Mouse (Mus musculus): Measurements from ENCODE around the gene Gapvd1. TPM values are rescaled to one million over a fixed set of nuclear protein-coding genes. Genes with fewer than 3 reads are reported as not detected.
"Not testable (repeated sequence)": the region's sequence is repeated elsewhere in the genome, so short reads cannot be mapped to it uniquely, and the experiment has no call there.

Gapvd1 gene
- polyA plus RNA-seq, 1 experiment from 2014 or later, result 79.7 TPM

DNA sequence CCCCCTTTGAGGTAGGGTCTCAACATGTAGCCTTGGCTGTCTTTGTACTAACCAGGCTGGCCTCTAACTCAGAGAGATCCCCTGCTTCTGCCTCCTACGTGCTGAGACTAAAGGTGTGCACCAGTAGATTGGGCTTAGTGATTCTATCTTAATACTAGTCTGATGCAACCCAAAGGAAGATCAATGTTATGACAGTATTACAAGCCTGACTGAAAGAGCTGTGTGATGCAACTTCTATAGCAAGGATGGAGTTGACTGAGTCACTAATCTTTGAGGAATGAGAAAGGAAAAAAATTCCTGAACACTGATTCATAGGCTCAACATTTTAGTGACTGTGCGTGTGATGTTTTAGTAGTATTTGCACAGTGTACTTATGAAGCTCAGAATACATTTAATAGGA, 15.0 kb upstream of the Gapvd1 start:
- no peak for ATAC-seq (ENCODE audit: insufficient number of reproducible peaks, low FRiP score, low TSS enrichment, low read depth)
- peaks cover 27% of the 10 kb centered on the region for H3K4me1 ChIP-seq
- H3K36me3 ChIP-seq, result peaks cover 17% of the 10 kb centered on the region
- no peaks in the 10 kb centered on the region for H3K9me3 ChIP-seq (replicated peaks)
- H3K4me2 ChIP-seq (replicated peaks), result no peak overlapping the region
- 0 out of 2 replicates have a peak overlapping the region, but pooled peaks have one; percentile 66 for H3K4me3 ChIP-seq (replicated peaks)
- no peak overlapping the region for H3K9ac ChIP-seq
- no peaks in the 10 kb centered on the region for H3K27me3 ChIP-seq
- H3K27ac ChIP-seq (replicated peaks), result no peak overlapping the region
- WGBS, result 80% methylated on average over 2 of the region's 2 CpGs

DNA sequence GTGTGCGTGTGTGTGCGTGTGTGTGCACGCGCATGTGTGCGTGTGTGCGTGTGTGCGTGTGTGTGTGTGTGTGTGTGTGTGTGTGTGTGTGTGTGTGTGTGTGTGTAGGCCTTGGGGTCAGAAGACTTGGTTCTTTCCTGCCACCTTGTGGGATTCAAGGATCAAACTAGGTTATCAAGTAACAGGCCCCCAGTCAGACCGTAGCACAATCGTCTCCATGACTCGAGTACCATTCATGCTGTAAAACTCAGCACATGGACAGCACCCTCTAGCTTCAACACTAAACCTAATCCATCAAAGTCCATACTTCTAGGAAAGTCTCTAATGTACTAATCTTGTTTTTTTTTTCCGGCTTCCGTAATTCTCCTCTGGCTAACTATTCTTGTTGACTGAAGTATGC, 9.8 kb upstream of the Gapvd1 start:
- H3K4me2 ChIP-seq (replicated peaks), result no peak overlapping the region
- H3K4me1 ChIP-seq, result no peaks in the 10 kb centered on the region
- H3K36me3 ChIP-seq, result no peaks in the 10 kb centered on the region
- ATAC-seq (ENCODE audit: insufficient number of reproducible peaks, low FRiP score, low TSS enrichment, low read depth), result no peak
- no peaks in the 10 kb centered on the region for H3K27me3 ChIP-seq
- no peak overlapping the region for H3K9ac ChIP-seq
- H3K9me3 ChIP-seq (replicated peaks), result no peaks in the 10 kb centered on the region
- H3K4me3 ChIP-seq (replicated peaks), result no peak overlapping the region
- 89% methylated on average over 5 of the region's 12 CpGs for WGBS
- no peak overlapping the region for H3K27ac ChIP-seq (replicated peaks)

GRCm38 (mm10) chr2:34762872-34763271, 7.8 kb upstream of the Gapvd1 start:
- H3K4me3 ChIP-seq (replicated peaks), result no peak overlapping the region
- 51% methylated on average over 2 of the region's 2 CpGs for WGBS
- no peak for ATAC-seq (ENCODE audit: insufficient number of reproducible peaks, low FRiP score, low TSS enrichment, low read depth)

DNA sequence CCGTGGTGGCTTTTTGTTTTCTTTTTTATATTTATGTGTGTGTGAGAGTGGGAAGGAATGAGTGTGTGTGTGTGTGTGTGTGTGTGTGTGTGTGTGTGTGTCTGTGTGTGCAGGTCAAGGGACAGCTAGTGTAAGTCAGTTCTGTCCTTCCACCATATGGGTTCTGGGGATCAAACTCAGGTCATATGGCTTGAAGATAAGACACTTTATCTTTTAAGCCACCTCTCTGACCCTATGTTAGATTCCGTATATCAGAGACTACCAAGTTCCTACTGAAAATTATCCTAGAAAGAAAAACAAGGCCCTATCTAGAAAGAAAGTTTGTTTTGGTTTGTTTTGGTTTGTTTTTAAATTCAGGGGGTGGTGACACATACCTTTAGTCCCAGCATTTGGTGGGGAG, 7.1 kb upstream of the Gapvd1 start:
- no peak overlapping the region for H3K27ac ChIP-seq (replicated peaks)
- no peaks in the 10 kb centered on the region for H3K4me1 ChIP-seq
- H3K9ac ChIP-seq, result no peak overlapping the region
- no peak overlapping the region for H3K4me3 ChIP-seq (replicated peaks)
- H3K36me3 ChIP-seq, result no peaks in the 10 kb centered on the region
- no peak for ATAC-seq (ENCODE audit: insufficient number of reproducible peaks, low FRiP score, low TSS enrichment, low read depth)
- no peaks in the 10 kb centered on the region for H3K27me3 ChIP-seq
- no peaks in the 10 kb centered on the region for H3K9me3 ChIP-seq (replicated peaks)
- no peak overlapping the region for H3K4me2 ChIP-seq (replicated peaks)
- 83% methylated on average over 2 of the region's 2 CpGs for WGBS

More at GRCm38 (mm10) chr2:34762872-34763271, 7.8 kb upstream of the Gapvd1 start:
- Histone ChIP-seq H3K27ac (replicated peaks) (no peak overlapping the region), H3K9ac (no peak overlapping the region), H3K4me1 (no peaks in the 10 kb centered on the region), H3K36me3 (no peaks in the 10 kb centered on the region), H3K27me3 (no peaks in the 10 kb centered on the region), H3K9me3 (replicated peaks) (no peaks in the 10 kb centered on the region), H3K4me2 (replicated peaks) (no peak overlapping the region)

- not testable (repeated sequence) for ATAC-seq (ENCODE audit: insufficient number of reproducible peaks, low FRiP score, low TSS enrichment, low read depth); H3K4me3 ChIP-seq (replicated peaks); H3K9me3 ChIP-seq (replicated peaks); H3K36me3 ChIP-seq; H3K9ac ChIP-seq; H3K27me3 ChIP-seq; H3K4me2 ChIP-seq (replicated peaks); H3K27ac ChIP-seq (replicated peaks); H3K4me1 ChIP-seq
- 87% methylated on average over 5 of the region's 5 CpGs for WGBS
Measured at GRCm38 (mm10) chr2:34761272-34761671, 6.2 kb upstream of the Gapvd1 start.

- ATAC-seq (ENCODE audit: insufficient number of reproducible peaks, low FRiP score, low TSS enrichment, low read depth), result no peak
- no peak overlapping the region for H3K27ac ChIP-seq (replicated peaks)
- no peak overlapping the region for H3K9ac ChIP-seq
- no peaks in the 10 kb centered on the region for H3K27me3 ChIP-seq
- H3K4me1 ChIP-seq, result peaks cover 8% of the 10 kb centered on the region; the same call in 1 of the 2 replicates
- WGBS, result 73% methylated on average over 1 of the region's 1 CpGs
- no peak overlapping the region for H3K4me3 ChIP-seq (replicated peaks)
- no peak overlapping the region for H3K4me2 ChIP-seq (replicated peaks)
- H3K9me3 ChIP-seq (replicated peaks), result no peaks in the 10 kb centered on the region
- H3K36me3 ChIP-seq, result no peaks in the 10 kb centered on the region
Measured at GRCm38 (mm10) chr2:34757341-34757740, 2.3 kb upstream of the Gapvd1 start.

- under 1% methylated on average over 106 of the region's 106 CpGs for WGBS
- H3K4me1 ChIP-seq, result peaks cover 11% of the 10 kb centered on the region
- H3K27me3 ChIP-seq, result no peaks in the 10 kb centered on the region
- peak overlapping the region; percentile 90 for H3K9ac ChIP-seq
- H3K4me2 ChIP-seq (replicated peaks), result peak overlapping the region; percentile 62
- H3K9me3 ChIP-seq (replicated peaks), result no peaks in the 10 kb centered on the region
- no peaks in the 10 kb centered on the region for H3K36me3 ChIP-seq
- H3K27ac ChIP-seq (replicated peaks), result peak overlapping the region; percentile 88
- ATAC-seq (ENCODE audit: insufficient number of reproducible peaks, low FRiP score, low TSS enrichment, low read depth), result peak; percentile 95
- peak overlapping the region; percentile 93 for H3K4me3 ChIP-seq (replicated peaks)
Measured at GRCm38 (mm10) chr2:34753811-34754550, 1.1 kb downstream of the Gapvd1 start.

DNA sequence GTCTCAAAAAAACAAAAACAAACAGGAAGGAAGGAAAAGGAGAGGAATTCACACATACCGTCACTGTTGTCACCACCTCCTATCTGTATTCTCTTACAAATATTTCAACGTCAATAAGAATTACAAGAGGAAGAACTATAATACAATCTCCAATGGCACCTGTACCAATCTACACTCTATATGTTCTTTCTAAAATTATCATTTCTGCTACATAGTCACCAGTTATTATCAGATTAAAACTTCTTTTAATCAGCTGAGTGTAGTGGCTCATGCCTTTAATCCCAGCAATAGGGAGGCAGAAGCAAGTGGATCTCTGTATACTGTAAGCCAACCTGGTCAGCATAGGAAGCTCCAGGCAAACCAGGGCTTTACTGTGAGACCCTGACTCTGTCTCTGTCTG, 4.8 kb downstream of the Gapvd1 start:
- 68% methylated on average over 2 of the region's 2 CpGs for WGBS
- H3K27ac ChIP-seq (replicated peaks), result no peak overlapping the region
- H3K4me3 ChIP-seq (replicated peaks), result no peak overlapping the region
- peaks cover 10% of the 10 kb centered on the region for H3K4me1 ChIP-seq
- no peaks in the 10 kb centered on the region for H3K27me3 ChIP-seq
- no peak for ATAC-seq (ENCODE audit: insufficient number of reproducible peaks, low FRiP score, low TSS enrichment, low read depth)
- no peak overlapping the region for H3K4me2 ChIP-seq (replicated peaks)
- no peaks in the 10 kb centered on the region for H3K9me3 ChIP-seq (replicated peaks)
- no peak overlapping the region for H3K9ac ChIP-seq
- H3K36me3 ChIP-seq, result 0 out of 2 replicates have a peak, but pooled peaks cover 4% of the 10 kb centered on the region

DNA sequence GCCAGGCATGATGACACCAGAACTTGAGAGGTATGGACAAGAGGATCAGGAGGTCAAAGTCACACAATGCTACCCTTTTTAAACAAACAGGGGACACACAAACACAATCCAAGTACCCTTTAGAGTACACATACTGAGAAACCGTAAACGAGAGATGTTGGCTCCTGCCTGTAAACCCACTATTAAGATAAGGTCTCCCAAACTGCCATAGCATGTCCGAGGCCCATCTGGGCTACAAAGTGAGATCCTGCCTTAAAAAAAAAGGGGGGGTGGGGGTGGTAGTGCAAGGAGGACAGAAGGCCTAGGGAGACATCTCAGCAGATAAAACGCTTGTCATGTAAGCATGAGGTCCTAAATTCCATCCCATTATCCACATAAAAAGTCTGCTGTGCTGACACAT, 6.6 kb downstream of the Gapvd1 start:
- H3K9ac ChIP-seq, result no peak overlapping the region
- no peaks in the 10 kb centered on the region for H3K27me3 ChIP-seq
- peaks cover 5% of the 10 kb centered on the region for H3K4me1 ChIP-seq
- 0 out of 2 replicates have a peak, but pooled peaks cover 6% of the 10 kb centered on the region for H3K36me3 ChIP-seq
- WGBS, result 89% methylated on average over 4 of the region's 4 CpGs
- H3K4me2 ChIP-seq (replicated peaks), result no peak overlapping the region
- no peak for ATAC-seq (ENCODE audit: insufficient number of reproducible peaks, low FRiP score, low TSS enrichment, low read depth)
- H3K4me3 ChIP-seq (replicated peaks), result no peak overlapping the region
- H3K9me3 ChIP-seq (replicated peaks), result no peaks in the 10 kb centered on the region
- H3K27ac ChIP-seq (replicated peaks), result no peak overlapping the region

DNA sequence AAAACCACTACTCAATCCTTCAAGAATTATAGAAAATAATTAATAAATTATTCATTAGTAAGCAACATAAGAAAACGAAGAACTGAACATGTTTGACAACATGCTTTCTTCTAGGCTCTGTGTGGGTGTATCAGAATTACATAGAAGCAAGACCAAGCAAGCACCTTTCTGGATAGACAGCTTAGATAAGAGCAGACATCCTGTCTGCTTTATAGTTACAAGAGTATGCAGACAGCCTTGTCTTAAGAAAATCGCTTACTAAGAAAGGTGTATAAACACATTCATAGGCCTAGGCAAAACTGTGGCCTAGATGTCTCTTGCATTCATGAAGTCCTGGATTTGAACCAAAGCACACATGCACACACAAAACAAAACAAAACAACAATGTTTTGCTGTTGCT, 9.4 kb downstream of the Gapvd1 start:
- no peaks in the 10 kb centered on the region for H3K27me3 ChIP-seq
- no peak for ATAC-seq (ENCODE audit: insufficient number of reproducible peaks, low FRiP score, low TSS enrichment, low read depth)
- no peak overlapping the region for H3K4me2 ChIP-seq (replicated peaks)
- no peaks in the 10 kb centered on the region for H3K9me3 ChIP-seq (replicated peaks)
- H3K9ac ChIP-seq, result no peak overlapping the region
- no peak overlapping the region for H3K27ac ChIP-seq (replicated peaks)
- H3K36me3 ChIP-seq, result 0 out of 2 replicates have a peak, but pooled peaks cover 6% of the 10 kb centered on the region
- 0 out of 2 replicates have a peak, but pooled peaks cover 2% of the 10 kb centered on the region for H3K4me1 ChIP-seq
- WGBS, result 73% methylated on average over 2 of the region's 2 CpGs
- H3K4me3 ChIP-seq (replicated peaks), result no peak overlapping the region

- 90% methylated on average over 8 of the region's 8 CpGs for WGBS
Measured at GRCm38 (mm10) chr2:34744476-34744875, 10.6 kb downstream of the Gapvd1 start.

DNA sequence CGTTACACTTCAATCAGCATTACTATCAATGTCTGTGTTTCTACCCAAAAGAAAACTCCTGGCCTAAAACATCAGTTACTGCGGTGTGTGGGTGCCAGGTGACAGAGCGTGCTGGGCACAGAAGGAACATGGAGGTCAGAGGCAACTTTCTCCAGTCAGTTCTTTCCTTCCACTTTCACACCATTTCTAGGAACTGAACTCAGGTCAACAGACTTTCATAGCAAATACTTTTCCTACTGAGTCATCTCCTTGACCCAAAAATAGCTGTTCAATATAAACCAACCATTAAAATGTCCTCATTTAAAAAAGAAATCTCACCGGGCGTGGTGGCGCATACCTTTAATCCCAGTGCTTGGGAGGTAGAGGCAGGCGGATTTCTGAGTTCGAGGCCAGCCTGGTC, 12.4 kb downstream of the Gapvd1 start:
- ATAC-seq (ENCODE audit: insufficient number of reproducible peaks, low FRiP score, low TSS enrichment, low read depth), result no peak
- H3K4me3 ChIP-seq (replicated peaks), result no peak overlapping the region
- no peak overlapping the region for H3K9ac ChIP-seq
- H3K4me2 ChIP-seq (replicated peaks), result no peak overlapping the region
- no peak overlapping the region for H3K27ac ChIP-seq (replicated peaks)
- no peaks in the 10 kb centered on the region for H3K9me3 ChIP-seq (replicated peaks)
- WGBS, result 91% methylated on average over 8 of the region's 8 CpGs
- no peaks in the 10 kb centered on the region for H3K27me3 ChIP-seq
- 0 out of 2 replicates have a peak, but pooled peaks cover 6% of the 10 kb centered on the region for H3K36me3 ChIP-seq
- 0 out of 2 replicates have a peak, but pooled peaks cover 2% of the 10 kb centered on the region for H3K4me1 ChIP-seq

More at GRCm38 (mm10) chr2:34744476-34744875, 10.6 kb downstream of the Gapvd1 start:
- Histone ChIP-seq H3K36me3 (0 out of 2 replicates have a peak, but pooled peaks cover 6% of the 10 kb centered on the region), H3K4me2 (replicated peaks) (no peak overlapping the region), H3K4me3 (replicated peaks) (no peak overlapping the region), H3K4me1 (0 out of 2 replicates have a peak, but pooled peaks cover 2% of the 10 kb centered on the region), H3K27ac (replicated peaks) (no peak overlapping the region), H3K9me3 (replicated peaks) (no peaks in the 10 kb centered on the region), H3K9ac (no peak overlapping the region), H3K27me3 (no peaks in the 10 kb centered on the region)
- ATAC-seq (ENCODE audit: insufficient number of reproducible peaks, low FRiP score, low TSS enrichment, low read depth), result no peak
